Mouse (Mus musculus): Measurements from ENCODE around the gene Fxyd3. TPM values are rescaled to one million over a fixed set of nuclear protein-coding genes. Genes with fewer than 3 reads are reported as not detected.
A peak's percentile ranks its signal among the peaks of the same experiment; 100 is the strongest.

Gene Fxyd3
- total and polyA plus RNA-seq, 2 experiments: 0.46 to 0.50 TPM

- TF ChIP-seq CTCF (IDR thresholded peaks at IDR 0.05; ENCODE audit: low read depth, low read length): no peak
- no peak for TF ChIP-seq POLR2A (IDR thresholded peaks at IDR 0.05; ENCODE audit: extremely low read depth, insufficient read depth, low read length)
- no peaks in the 10 kb centered on the region for H3K27me3 ChIP-seq (ENCODE audit: control insufficient read depth, insufficient read depth, low read length)
- DNase-seq (ENCODE audit: extremely low read depth, low read depth, low spot score): no peak
- H3K27ac ChIP-seq (replicated peaks; ENCODE audit: insufficient read depth, low read depth, low read length): no peak overlapping the region
- H3K79me2 ChIP-seq (ENCODE audit: control insufficient read depth, insufficient read depth, low read length): no peaks in the 10 kb centered on the region
- no peak overlapping the region for H3K9ac ChIP-seq (ENCODE audit: low read depth, low read length)
- H3K4me3 ChIP-seq (ENCODE audit: insufficient read depth, low read depth, low read length): no peak overlapping the region
- H3K4me1 ChIP-seq (ENCODE audit: control insufficient read depth, insufficient read depth, low read length): peaks cover 23% of the 10 kb centered on the region
- H3K36me3 ChIP-seq (ENCODE audit: control insufficient read depth, insufficient read depth, low read length): no peaks in the 10 kb centered on the region
Measured at GRCm38 (mm10) chr7:31082106-31082505, 5.6 kb upstream of the Fxyd3 start.

- peaks cover 23% of the 10 kb centered on the region for H3K4me1 ChIP-seq (ENCODE audit: control insufficient read depth, insufficient read depth, low read length)
- DNase-seq (ENCODE audit: extremely low read depth, low read depth, low spot score): no peak
- no peak overlapping the region for H3K4me3 ChIP-seq (ENCODE audit: insufficient read depth, low read depth, low read length)
- no peak overlapping the region for H3K27ac ChIP-seq (replicated peaks; ENCODE audit: insufficient read depth, low read depth, low read length)
- H3K36me3 ChIP-seq (ENCODE audit: control insufficient read depth, insufficient read depth, low read length): no peaks in the 10 kb centered on the region
- H3K79me2 ChIP-seq (ENCODE audit: control insufficient read depth, insufficient read depth, low read length): no peaks in the 10 kb centered on the region
- H3K27me3 ChIP-seq (ENCODE audit: control insufficient read depth, insufficient read depth, low read length): no peaks in the 10 kb centered on the region
- TF ChIP-seq CTCF (IDR thresholded peaks at IDR 0.05; ENCODE audit: low read depth, low read length): no peak
- no peak for TF ChIP-seq POLR2A (IDR thresholded peaks at IDR 0.05; ENCODE audit: extremely low read depth, insufficient read depth, low read length)
- WGBS: 86% methylated on average over 1 of the region's 1 CpGs
- H3K9ac ChIP-seq (ENCODE audit: low read depth, low read length): no peak overlapping the region
Measured at GRCm38 (mm10) chr7:31081106-31081505, 4.6 kb upstream of the Fxyd3 start.

- Histone ChIP-seq H3K27ac (replicated peaks; ENCODE audit: insufficient read depth, low read depth, low read length) (peak overlapping the region; percentile 58; the same call in 1 of the 2 replicates), H3K9ac (ENCODE audit: low read depth, low read length) (no peak overlapping the region), H3K79me2 (ENCODE audit: control insufficient read depth, insufficient read depth, low read length) (no peaks in the 10 kb centered on the region), H3K27me3 (ENCODE audit: control insufficient read depth, insufficient read depth, low read length) (no peaks in the 10 kb centered on the region), H3K4me1 (ENCODE audit: control insufficient read depth, insufficient read depth, low read length) (peaks cover 23% of the 10 kb centered on the region), H3K36me3 (ENCODE audit: control insufficient read depth, insufficient read depth, low read length) (no peaks in the 10 kb centered on the region), H3K4me3 (ENCODE audit: insufficient read depth, low read depth, low read length) (no peak overlapping the region)
- TF ChIP-seq CTCF (IDR thresholded peaks at IDR 0.05; ENCODE audit: low read depth, low read length) (no peak), POLR2A (IDR thresholded peaks at IDR 0.05; ENCODE audit: extremely low read depth, insufficient read depth, low read length) (no peak)
- no peak for DNase-seq (ENCODE audit: extremely low read depth, low read depth, low spot score)
- 86% methylated on average over 3 of the region's 3 CpGs for WGBS
Measured at GRCm38 (mm10) chr7:31080611-31081010, 4.1 kb upstream of the Fxyd3 start.

GRCm38 (mm10) chr7:31079670-31080069 is 3.2 kb upstream of the Fxyd3 start:
- Histone ChIP-seq H3K79me2 (ENCODE audit: control insufficient read depth, insufficient read depth, low read length) (no peaks in the 10 kb centered on the region), H3K4me1 (ENCODE audit: control insufficient read depth, insufficient read depth, low read length) (peaks cover 23% of the 10 kb centered on the region), H3K36me3 (ENCODE audit: control insufficient read depth, insufficient read depth, low read length) (no peaks in the 10 kb centered on the region), H3K9ac (ENCODE audit: low read depth, low read length) (no peak overlapping the region), H3K27me3 (ENCODE audit: control insufficient read depth, insufficient read depth, low read length) (no peaks in the 10 kb centered on the region), H3K27ac (replicated peaks; ENCODE audit: insufficient read depth, low read depth, low read length) (peak overlapping the region; percentile 58; the same call in 1 of the 2 replicates), H3K4me3 (ENCODE audit: insufficient read depth, low read depth, low read length) (no peak overlapping the region)
- peak; percentile 87 for DNase-seq (ENCODE audit: extremely low read depth, low read depth, low spot score)
- 69% methylated on average over 8 of the region's 8 CpGs for WGBS
- TF ChIP-seq CTCF (IDR thresholded peaks at IDR 0.05; ENCODE audit: low read depth, low read length) (no peak), POLR2A (IDR thresholded peaks at IDR 0.05; ENCODE audit: extremely low read depth, insufficient read depth, low read length) (no peak)

GRCm38 (mm10) chr7:31077885-31078445 is 1.5 kb upstream of the Fxyd3 start:
- H3K4me1 ChIP-seq (ENCODE audit: control insufficient read depth, insufficient read depth, low read length): peaks cover 10% of the 10 kb centered on the region

GRCm38 (mm10) chr7:31077470-31077869 is 966 bp upstream of the Fxyd3 start:
- no peak overlapping the region for H3K9ac ChIP-seq (ENCODE audit: low read depth, low read length)
- DNase-seq (ENCODE audit: extremely low read depth, low read depth, low spot score): no peak
- no peaks in the 10 kb centered on the region for H3K79me2 ChIP-seq (ENCODE audit: control insufficient read depth, insufficient read depth, low read length)
- no peak for TF ChIP-seq POLR2A (IDR thresholded peaks at IDR 0.05; ENCODE audit: extremely low read depth, insufficient read depth, low read length)
- TF ChIP-seq CTCF (IDR thresholded peaks at IDR 0.05; ENCODE audit: low read depth, low read length): no peak
- 78% methylated on average over 6 of the region's 6 CpGs for WGBS
- H3K36me3 ChIP-seq (ENCODE audit: control insufficient read depth, insufficient read depth, low read length): no peaks in the 10 kb centered on the region
- H3K4me1 ChIP-seq (ENCODE audit: control insufficient read depth, insufficient read depth, low read length): peaks cover 8% of the 10 kb centered on the region
- no peak overlapping the region for H3K27ac ChIP-seq (replicated peaks; ENCODE audit: insufficient read depth, low read depth, low read length)
- no peak overlapping the region for H3K4me3 ChIP-seq (ENCODE audit: insufficient read depth, low read depth, low read length)
- no peaks in the 10 kb centered on the region for H3K27me3 ChIP-seq (ENCODE audit: control insufficient read depth, insufficient read depth, low read length)

More at GRCm38 (mm10) chr7:31077885-31078445, 1.5 kb upstream of the Fxyd3 start:
- whole genome bisulfite sequencing: 52% methylated on average over 5 of the region's 5 CpGs
- Histone ChIP-seq H3K9ac (ENCODE audit: low read depth, low read length) (no peak overlapping the region), H3K27ac (replicated peaks; ENCODE audit: insufficient read depth, low read depth, low read length) (no peak overlapping the region), H3K79me2 (ENCODE audit: control insufficient read depth, insufficient read depth, low read length) (no peaks in the 10 kb centered on the region), H3K4me3 (ENCODE audit: insufficient read depth, low read depth, low read length) (no peak overlapping the region), H3K36me3 (ENCODE audit: control insufficient read depth, insufficient read depth, low read length) (no peaks in the 10 kb centered on the region), H3K27me3 (ENCODE audit: control insufficient read depth, insufficient read depth, low read length) (no peaks in the 10 kb centered on the region)
- DNase-seq (ENCODE audit: extremely low read depth, low read depth, low spot score): no peak
- TF ChIP-seq POLR2A (IDR thresholded peaks at IDR 0.05; ENCODE audit: extremely low read depth, insufficient read depth, low read length): no peak
- peak; percentile 55 for TF ChIP-seq CTCF (IDR thresholded peaks at IDR 0.05; ENCODE audit: low read depth, low read length)

All from liver, adult 2 months (tissue).